Mouse (Mus musculus) mesoderm, embryonic 11.5 days (tissue): ENCODE results near the gene Rpl34.

Source experiments
- DNase-seq: peaks from one replicate; pipeline ENCODE4 v3.0.0-alpha.2; 2012; ENCODE audit warnings: low read depth, low spot score

Gene Rpl34

DNA sequence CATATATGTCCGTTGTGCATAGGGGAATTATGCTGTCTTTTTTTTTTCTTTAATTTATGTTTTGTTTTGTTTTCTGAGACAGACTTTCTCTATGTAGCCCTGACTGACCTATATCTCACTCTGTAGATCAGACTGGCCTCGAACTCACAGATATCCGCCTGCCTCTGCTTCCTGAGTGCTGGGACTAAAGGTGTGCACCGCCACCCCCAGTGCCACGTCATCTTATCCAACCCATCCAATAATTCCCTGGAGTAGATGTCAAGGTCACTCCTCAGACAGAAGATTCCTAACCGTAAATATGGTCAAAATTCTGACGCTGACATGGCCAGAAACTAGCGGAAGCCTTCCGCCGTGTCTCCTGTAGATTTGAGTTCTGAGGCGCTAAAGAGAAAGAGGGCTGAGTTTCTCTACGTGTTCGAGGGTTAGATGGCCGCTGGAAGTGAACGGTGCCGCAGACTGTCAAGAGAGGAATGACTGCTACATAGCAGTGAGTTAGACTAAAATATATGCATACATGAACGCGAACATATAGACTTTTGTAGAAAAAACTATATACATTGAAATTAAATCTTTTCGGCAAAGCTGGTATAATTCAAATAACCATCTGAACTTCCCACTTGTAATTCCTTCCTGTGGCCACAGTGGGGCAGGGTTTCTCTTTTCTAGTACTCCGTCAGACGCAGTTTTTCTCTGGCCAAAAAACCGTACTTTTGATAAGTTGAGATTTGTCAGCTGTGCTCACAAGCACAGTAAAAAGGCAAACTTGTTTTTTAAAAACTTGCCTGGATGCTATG lies 15.2 kb downstream of the Rpl34 start:
- DNase-seq = peak; percentile 71

- no peak for DNase-seq
Observed at GRCm38 (mm10) chr3:130712891-130713290, 17.3 kb downstream of the Rpl34 start.

GRCm38 (mm10) chr3:130710103-130710502 lies 20.1 kb downstream of the Rpl34 start:
- DNase-seq = no peak

DNA sequence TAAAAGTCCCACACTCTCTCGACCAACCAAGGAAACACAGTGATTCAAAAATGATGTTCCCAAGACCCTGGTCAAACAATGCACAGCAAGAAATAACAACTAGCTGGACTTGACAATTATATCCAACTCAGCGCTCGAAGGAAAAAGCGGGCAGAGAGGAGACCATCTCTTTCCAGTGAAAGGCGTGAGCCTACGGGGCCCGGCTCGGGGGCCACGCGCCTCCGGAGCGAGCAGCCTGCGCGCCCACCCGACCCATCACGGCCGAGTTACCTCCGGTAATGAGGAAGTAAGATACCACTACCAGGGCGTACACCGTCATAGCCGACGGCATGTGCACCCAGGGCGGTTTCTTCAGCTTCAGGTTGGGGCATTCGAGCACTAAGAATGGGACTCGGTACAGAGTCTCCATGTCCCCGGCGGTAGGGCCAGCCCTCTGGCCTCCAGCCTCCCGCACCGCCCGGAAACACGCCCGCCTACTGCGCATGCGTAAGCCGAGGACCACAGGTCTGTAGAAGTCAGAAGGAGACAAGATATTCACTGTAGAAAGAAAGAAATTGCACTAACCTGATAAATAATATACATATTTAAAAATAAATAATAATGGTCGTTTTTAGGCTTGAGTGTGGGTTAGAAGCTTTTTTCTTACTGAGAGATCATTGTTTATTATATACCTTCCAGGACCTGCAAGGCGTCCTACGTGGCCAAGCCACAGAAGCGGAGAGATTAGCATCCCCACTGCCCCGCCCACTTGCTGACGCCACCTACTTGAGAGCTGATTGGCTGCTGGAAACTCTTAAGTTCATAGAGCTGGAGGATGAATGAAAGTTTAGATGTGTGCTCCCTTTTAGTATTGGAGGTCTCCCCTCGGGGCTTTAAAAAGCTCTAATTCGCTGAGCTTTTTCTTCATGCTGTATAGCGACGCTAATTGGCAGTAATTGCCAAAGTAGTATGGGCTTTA lies 21.0 kb downstream of the Rpl34 start, which contains the start of gene Ostc:
Gene Ostc (minus strand): TSS at position 478 of the 958 bp plus-strand sequence.
- peak; percentile 97 for DNase-seq

- DNase-seq = no peak
Observed at GRCm38 (mm10) chr3:130708529-130708928, 21.7 kb downstream of the Rpl34 start.

- no peak for DNase-seq
Observed at GRCm38 (mm10) chr3:130702289-130702688, 27.9 kb downstream of the Rpl34 start.

DNA sequence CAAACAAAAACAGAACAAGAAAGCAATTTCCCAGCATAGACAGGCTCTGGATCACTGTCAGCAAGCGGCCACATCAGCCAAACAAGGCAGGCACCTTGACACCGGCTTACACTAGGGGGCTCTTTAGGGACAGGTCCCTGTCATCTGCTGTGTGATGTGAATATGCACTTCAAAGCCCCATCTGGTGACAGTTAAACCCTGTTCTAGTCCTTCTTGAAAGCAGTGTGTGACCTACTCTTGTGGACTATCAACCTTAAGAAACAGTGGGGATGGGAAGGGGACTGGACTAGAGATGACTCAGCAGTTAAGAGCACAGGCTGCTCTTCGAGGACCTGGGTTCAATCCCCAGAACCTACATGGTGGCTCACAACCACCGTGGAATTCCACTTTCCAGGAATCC lies 32.6 kb downstream of the Rpl34 start:
- DNase-seq = no peak

DNA sequence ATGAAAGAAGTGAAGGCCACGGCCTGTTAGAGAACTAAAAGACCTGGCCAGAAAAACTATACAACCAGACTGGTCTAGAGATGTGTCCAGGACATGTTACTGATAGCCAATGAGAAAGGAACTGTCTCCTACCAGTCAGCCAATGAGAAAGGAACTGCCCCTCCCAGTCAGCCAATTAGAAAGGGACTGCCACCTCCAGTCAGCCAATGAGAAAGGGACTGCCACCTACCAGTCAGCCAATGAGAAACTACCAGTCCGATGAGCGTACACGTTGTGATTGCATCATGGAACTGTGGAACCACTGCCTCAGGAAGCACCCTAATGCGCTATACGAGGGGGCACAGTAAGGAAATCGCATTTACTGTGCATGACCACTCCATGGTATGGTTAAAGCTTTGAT lies 35.5 kb downstream of the Rpl34 start:
- DNase-seq = no peak

DNA sequence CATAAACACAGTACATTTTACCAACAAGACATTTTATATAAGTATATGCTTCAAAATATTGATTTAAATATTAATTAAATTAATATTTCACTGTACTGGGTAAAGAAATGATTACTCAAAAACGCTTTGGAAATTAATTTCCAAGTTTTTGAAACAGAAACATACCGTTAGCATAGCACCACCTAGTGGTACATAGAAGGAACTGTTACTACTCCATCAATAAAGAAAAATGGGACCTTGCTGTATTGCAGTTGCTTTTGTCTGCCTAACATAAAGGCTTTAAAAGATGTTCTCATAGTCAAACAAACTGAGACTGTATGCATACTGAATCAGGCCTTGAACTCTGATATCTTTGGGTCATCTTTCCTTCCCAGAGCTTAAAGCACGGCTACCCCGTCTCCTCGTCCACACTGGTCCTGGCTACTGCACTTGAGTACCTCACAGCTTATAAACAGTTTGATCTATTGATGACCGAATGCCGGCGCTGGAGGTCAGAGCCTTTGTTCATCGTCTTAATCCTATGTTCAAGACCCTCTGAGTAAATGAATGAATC lies 36.1 kb downstream of the Rpl34 start:
- no peak for DNase-seq

DNA sequence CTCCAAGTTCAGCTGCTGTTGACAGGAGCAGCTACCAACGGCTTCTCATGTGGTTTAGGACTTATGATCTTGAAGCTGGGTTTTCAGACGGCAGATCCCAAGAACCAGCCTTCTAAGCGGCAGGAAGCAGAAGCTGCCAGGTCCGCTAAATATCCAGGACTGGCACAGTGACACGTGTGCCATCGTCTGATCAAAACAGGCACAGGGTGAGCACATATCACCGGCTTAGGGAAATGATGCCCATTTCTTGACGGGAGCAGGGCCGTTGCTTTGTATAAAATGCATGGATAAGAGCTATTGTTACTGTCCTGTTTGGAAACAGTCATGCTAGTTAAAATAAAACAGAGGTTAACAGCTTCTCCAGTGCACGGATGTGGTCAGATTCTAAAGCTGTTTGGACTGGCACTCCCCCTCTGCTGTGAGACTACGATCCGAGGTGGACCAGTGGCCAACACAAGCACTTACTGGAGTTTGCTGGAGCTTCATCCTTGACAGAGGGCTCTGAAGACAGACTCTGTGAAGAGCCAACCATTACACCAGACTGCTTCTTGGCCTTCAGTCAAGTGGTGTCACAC lies 38.5 kb downstream of the Rpl34 start:
- DNase-seq = no peak

DNA sequence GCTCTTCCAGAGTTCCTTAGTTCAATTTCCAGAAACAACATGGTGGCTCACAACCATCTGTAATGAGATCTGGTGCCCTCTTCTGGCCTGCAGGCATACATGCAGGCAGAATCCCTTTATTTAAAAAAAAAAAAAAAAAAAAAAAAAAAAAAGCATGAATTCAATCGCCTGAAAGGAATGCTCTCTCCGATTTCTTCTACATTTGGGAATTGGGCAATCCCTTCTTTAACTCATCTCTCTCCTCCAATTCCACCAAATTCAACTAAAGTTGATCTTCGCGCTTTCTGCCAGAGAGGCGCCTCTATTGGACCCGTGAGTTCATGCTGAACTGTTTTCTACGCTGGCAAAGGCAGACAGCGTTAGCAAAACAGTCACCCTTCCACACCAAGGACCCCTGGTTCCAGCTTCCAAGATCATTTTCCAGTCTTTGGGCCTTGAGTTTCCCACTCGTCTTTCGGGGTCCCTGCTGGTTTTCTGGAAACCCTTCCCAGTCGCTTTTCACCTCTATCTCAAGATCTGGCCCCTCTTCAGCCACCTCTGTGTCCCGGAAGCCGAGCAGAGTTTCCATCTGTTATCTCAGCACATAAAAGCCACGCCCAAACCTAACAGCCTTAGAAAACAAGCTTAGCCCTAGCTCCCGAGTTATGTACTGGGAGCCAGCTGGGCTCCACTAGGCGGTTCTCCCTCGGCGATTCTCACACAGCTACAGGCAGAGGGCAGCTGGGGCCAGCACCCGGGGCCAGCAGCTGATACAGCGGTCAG lies 39.2 kb downstream of the Rpl34 start:
- peak; percentile 55 for DNase-seq

GRCm38 (mm10) chr3:130689630-130690029 lies 40.6 kb downstream of the Rpl34 start:
- peak; percentile 89 for DNase-seq

GRCm38 (mm10) chr3:130687051-130687450 lies 43.1 kb downstream of the Rpl34 start:
- no peak for DNase-seq

GRCm38 (mm10) chr3:130685014-130685366 lies 45.2 kb downstream of the Rpl34 start:
- no peak for DNase-seq

DNA sequence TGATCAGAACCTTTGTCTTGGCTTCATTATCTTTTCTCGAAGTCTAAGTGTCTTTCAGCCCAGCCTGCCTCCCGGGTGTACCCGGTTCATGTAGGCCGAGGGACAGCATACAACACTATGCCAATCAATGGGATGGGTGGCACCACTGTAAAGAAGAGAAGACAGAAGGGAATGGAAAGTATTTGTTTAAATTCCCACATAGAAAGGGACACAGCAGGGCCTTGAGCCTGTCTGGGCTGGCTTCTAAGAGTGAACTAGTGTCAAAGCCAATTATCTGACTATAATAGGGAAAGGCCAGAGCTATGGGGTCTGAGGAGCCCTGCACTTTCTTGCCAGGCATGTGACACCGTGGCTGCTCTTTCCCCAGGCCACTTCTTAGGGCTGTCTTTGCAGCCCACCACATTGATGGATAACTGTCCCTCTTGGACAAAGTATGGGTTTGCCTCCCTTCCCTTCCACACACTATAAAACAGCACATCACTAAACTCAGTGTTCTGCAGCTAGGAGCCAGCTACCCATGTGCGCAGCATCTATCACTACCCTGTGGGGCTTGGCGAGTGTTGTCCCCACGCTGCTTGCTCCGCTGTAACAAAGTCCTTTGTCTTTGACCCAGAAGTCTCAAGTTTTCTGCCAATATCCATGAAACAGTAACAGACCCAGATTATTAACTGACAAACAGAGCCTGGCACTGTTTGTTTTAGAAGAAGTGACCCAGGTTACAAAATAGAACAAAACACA lies 45.8 kb downstream of the Rpl34 start:
- no peak for DNase-seq

DNA sequence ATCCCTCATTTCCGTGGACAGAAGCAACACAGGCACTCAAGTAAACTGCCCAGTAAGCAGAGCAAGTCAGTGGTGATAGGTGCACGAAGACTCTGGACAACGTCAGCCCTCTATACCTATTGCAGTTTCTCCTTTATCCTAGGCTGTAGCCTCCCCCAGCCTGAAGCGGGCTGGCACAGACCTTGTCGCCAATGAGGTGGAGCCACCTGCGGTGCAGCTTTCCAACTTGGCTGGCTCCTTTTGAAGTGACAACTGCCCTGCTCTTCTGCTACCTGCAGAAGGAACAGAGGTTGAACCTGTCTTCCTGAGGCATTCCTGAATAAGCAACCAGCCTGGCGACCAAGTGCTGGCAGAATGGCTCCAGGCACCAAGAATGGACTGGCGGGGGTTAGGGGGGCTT lies 46.4 kb downstream of the Rpl34 start:
- DNase-seq = no peak

GRCm38 (mm10) chr3:130682183-130682582 lies 48.0 kb downstream of the Rpl34 start:
- DNase-seq = no peak

DNA sequence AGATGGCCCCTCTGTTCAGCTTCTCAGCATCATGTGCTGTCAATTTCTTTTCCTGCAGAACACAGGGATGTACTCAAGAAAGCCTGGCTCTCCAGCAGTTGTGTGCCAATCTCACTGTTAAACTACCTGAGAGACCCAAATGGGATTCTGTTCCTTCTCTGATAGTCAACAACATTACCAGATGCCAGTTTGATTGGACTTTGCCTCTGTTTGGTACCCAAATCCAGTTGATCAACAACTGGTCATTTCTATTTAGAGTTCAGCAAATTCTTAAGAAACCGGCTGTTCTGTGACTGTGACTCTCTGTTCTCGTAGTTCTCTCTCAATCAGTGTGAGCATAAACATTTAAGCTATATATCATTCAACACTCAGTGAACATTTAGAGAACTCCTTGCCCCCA lies 49.0 kb downstream of the Rpl34 start:
- DNase-seq = no peak

DNA sequence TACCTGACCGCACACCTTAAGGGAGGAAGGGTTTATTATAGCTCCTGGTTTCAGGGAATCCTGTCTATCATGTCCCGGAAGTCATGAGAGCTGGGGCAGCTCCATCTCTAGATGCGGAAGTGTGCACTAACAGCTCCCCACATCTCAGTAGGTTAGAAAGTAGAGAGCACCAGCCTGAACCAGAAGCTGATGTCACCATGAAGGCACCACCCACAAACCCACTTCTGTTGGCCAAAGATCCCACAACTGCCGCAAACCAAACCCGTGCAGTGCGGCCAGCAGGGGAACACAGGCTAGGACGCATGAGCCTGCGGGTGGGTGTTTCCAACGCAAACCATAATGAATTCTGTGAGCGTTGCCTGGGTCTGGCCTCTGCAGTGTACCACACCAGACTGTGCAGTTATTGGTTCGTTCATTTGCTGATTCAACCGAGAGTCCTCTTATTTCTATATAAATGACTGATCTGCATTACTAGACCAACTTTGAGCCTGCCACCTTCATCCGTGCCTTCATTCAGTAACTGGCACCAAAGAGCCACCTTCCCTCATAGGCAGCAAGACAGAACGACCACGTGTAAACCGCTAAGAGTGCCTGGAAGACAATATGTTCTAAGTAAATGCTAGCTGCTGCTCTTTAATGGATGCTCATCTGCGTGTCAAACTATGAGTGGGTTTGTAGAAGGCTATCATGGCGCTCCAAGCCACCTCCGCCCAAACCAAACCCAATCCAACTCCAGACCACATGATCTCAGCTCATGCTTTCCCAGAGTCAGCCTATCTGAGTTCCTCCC lies 52.3 kb downstream of the Rpl34 start:
- no peak for DNase-seq
